Mouse (Mus musculus) heart, embryonic 10.5 days (tissue): ENCODE measurements around the gene P2rx6. TPM values are rescaled to one million over a fixed set of nuclear protein-coding genes. Genes with fewer than 3 reads are reported as not detected.

Experiments
- DNase-seq: peaks from one replicate; pipeline ENCODE4 v3.0.0-alpha.2; 2017; ENCODE audit warnings: low spot score
- H3K27ac ChIP-seq: fragments of 300-500 bp; sonication (generic); 2 replicates; pipeline ENCODE4 v1.5.1; 2016; ENCODE audit warnings: mild to moderate bottlenecking
- H3K27me3 ChIP-seq: fragments of 300-500 bp; sonication (generic); 2 replicates; pipeline ENCODE4 v1.6.1; 2016; ENCODE audit warnings: mild to moderate bottlenecking; ENCODE audit not compliant: poor library complexity, insufficient read depth, severe bottlenecking
- H3K36me3 ChIP-seq: fragments of 300-500 bp; sonication (generic); 2 replicates; pipeline ENCODE4 v1.6.1; 2016; ENCODE audit warnings: mild to moderate bottlenecking, moderate library complexity
- H3K4me1 ChIP-seq: fragments of 300-500 bp; sonication (generic); 2 replicates; pipeline ENCODE4 v1.6.1; 2016; ENCODE audit warnings: mild to moderate bottlenecking
- H3K4me3 ChIP-seq: fragments of 300-500 bp; sonication (generic); 2 replicates; pipeline ENCODE4 v1.5.1; 2016; ENCODE audit warnings: mild to moderate bottlenecking, moderate library complexity
- H3K9me3 ChIP-seq: fragments of 300-500 bp; sonication (generic); 2 replicates; pipeline ENCODE4 v1.6.1; 2016; ENCODE audit warnings: mild to moderate bottlenecking, moderate library complexity
- WGBS: fragments of 180-500 bp; shearing (Covaris S2); methylation state at CpG from one replicate; pipeline ENCODE4 v1.1.7; 2016; 5-methylcytosine and 5-hydroxymethylcytosine counted together
- polyA plus RNA-seq: library from polyadenylated mRNA; unstranded; fragments of >200 nt; fragmentation: Nextera tagmentation; extraction: Ambion mirVana; gene quantifications from 2 replicates; pipeline ENCODE4 v1.2.1, GENCODE M21; 2016

Gene P2rx6
- 0.39 and 0.73 TPM in 2 replicates for polyA plus RNA-seq

DNA sequence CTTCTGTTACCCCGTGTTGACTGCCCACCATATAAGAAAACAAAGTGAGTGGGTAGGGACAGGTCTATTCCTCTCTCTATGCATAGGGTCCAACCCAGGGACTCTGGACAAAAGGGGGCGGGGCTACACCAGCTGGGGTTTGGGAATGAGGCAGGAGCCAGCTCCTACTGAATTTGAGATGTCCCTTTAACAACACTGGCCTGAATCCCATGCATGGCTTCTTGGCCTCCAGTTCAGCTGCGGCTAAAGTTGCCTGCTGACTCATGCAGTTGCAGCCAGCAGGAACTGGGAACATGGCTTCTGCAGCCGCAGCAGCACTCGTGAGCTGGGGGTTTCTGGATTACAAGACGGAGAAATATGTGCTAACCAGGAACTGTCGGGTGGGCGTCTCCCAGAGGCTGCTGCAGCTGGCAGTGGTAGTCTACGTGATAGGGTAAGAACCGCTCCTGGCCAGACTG is at the start of gene P2rx6:
Gene P2rx6, plus strand, starts transcription at position 135 of the 458 bp plus-strand sequence.
- Histone ChIP-seq H3K27ac (peak within 1 kb of the TSS; percentile 79), H3K4me3 (peak within 1 kb of the TSS; percentile 57), H3K9me3 (no peaks in the 10 kb centered on the region), H3K27me3 (peaks cover 23% of the 10 kb centered on the region; the same call in 1 of the 2 replicates), H3K4me1 (peaks cover 46% of the 10 kb centered on the region), H3K36me3 (no peaks in the 10 kb centered on the region)
- WGBS: 2% methylated on average over 10 of the region's 10 CpGs
- DNase-seq: peak; percentile 88

DNA sequence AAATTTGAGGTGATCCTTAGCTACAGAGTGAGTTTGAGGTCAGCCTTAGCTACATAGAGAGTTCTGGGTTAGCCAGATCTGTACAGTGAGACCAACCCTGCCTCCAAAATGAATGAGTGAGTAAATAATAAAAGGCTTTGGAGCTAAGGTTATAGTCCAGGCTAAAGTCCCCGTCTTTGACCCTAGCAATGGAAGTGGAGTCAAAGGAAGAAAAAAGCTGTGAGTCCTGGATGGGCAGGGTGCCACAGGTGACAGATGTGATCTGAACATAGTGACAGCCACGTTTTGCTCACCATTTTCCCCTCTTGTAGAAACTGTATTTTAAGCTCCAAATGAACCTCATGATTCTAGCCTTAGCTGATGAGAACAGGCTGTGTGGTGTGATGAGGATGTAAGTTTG is 42.8 kb upstream of the P2rx6 start:
- Histone ChIP-seq H3K9me3 (no peaks in the 10 kb centered on the region), H3K27ac (no peak overlapping the region), H3K4me3 (no peak overlapping the region), H3K36me3 (peaks cover 97% of the 10 kb centered on the region), H3K4me1 (no peaks in the 10 kb centered on the region), H3K27me3 (no peaks in the 10 kb centered on the region)
- no peak for DNase-seq
- 80% methylated on average over 2 of the region's 2 CpGs for WGBS

DNA sequence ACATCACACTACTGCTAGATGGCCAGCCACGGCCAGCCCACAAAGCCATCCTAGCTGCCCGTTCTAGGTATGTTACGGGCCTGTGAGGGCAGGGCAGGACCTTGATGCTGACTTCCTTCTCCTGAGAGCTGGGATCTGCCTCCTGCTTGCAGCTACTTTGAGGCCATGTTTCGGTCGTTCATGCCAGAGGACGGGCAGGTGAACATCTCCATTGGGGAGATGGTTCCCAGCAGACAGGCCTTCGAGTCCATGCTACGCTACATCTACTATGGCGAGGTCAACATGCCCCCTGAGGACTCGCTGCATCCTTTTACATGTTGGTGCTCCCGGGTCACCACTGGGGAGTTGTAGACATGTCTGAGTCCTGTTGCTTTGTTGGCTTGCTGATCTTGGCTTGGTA is 37.5 kb upstream of the P2rx6 start:
- WGBS: 91% methylated on average over 11 of the region's 11 CpGs
- H3K36me3 ChIP-seq: peaks cover 97% of the 10 kb centered on the region
- no peaks in the 10 kb centered on the region for H3K9me3 ChIP-seq
- no peak overlapping the region for H3K4me3 ChIP-seq
- no peak overlapping the region for H3K27ac ChIP-seq
- no peaks in the 10 kb centered on the region for H3K27me3 ChIP-seq
- DNase-seq: no peak
- H3K4me1 ChIP-seq: peaks cover 3% of the 10 kb centered on the region; the same call in 1 of the 2 replicates

DNA sequence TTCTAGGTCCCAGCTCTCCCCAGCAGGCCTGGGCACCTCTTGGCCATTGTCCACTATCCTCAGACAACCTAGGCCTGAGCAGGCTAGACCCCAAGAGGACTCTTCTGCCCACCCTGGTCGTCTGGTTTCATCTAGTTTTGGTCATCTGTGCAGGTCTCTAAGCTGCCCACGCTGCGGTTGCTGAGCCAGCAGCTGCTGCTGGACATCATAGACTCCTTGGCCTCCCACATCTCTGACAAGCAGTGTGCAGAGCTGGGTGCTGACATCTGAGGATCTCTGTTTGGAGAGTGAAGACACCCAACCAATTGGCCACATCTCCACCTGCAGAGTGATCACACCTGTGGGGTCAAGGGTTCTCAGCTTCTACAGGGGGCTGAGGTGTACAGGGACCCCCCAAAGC is 36.2 kb upstream of the P2rx6 start:
- Histone ChIP-seq H3K36me3 (peaks cover 83% of the 10 kb centered on the region), H3K27ac (no peak overlapping the region), H3K27me3 (no peaks in the 10 kb centered on the region), H3K9me3 (no peaks in the 10 kb centered on the region), H3K4me1 (peaks cover 13% of the 10 kb centered on the region), H3K4me3 (no peak overlapping the region)
- DNase-seq: no peak
- 88% methylated on average over 3 of the region's 3 CpGs for WGBS

DNA sequence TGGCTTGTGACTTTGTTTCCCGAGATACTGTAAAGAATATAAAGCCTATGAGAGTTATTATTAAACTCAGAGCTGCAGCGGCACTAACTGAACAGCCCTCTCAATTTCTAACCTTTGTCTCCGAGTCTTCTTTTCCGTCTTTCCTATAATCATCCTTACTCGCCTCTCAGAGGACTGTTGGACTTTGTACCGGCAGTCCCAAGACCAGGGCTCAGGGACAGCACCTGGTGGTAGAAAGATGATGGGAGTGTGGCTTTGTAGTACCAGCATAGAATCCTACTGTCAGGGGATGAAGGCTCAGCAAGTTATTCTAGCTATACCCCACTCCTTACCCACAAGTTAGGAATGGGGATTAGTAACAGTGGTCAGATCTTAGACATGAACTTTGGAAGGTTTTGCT is 35.5 kb upstream of the P2rx6 start:
- no peaks in the 10 kb centered on the region for H3K9me3 ChIP-seq
- H3K4me1 ChIP-seq: peaks cover 13% of the 10 kb centered on the region
- peaks cover 76% of the 10 kb centered on the region for H3K36me3 ChIP-seq
- 88% methylated on average over 6 of the region's 6 CpGs for WGBS
- no peak overlapping the region for H3K4me3 ChIP-seq
- H3K27ac ChIP-seq: no peak overlapping the region
- H3K27me3 ChIP-seq: no peaks in the 10 kb centered on the region
- DNase-seq: no peak

DNA sequence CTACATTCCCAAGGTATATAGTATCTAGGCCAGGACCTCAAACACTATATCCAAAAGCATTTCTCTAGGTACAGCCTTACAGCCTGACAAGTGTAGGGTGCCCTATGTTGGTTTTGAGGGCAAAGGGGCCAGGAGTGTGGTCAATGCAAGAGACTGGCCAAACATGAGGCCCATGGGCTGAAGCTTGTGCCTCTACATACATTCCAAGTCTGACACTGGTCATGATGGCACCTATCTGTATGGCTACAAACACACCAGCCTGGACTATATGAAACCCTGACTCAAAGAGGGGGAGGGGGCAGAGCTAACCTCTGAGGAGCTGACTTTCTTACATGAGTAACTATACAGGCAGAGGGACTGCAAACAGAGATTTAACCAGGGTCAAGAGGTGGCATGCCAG is 34.1 kb upstream of the P2rx6 start:
- Histone ChIP-seq H3K27me3 (no peaks in the 10 kb centered on the region), H3K4me1 (peaks cover 26% of the 10 kb centered on the region), H3K27ac (no peak overlapping the region), H3K36me3 (peaks cover 63% of the 10 kb centered on the region), H3K9me3 (no peaks in the 10 kb centered on the region), H3K4me3 (no peak overlapping the region)
- DNase-seq: no peak

DNA sequence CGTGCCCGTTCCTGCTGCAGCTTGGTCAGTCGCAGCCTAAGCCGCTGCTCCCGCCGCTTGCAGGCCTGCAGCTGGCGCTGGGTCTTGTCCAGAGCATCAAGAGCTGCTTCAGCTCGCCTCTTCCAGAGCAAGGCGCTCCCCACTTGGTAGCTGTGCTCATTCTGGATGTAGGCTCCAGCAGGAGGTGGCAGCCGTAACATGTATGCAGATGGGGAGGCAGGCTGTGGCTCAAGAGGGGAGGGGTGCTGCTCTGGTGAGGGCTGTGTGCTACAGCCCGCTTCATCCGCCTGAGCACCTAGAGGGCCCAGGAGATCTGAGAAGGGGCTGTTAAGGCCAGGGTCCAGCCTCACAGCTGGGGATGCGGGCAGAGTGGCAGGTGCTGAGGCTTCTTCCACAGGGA is 33.4 kb upstream of the P2rx6 start:
- DNase-seq: no peak
- H3K4me3 ChIP-seq: no peak overlapping the region
- no peaks in the 10 kb centered on the region for H3K27me3 ChIP-seq
- H3K4me1 ChIP-seq: peaks cover 26% of the 10 kb centered on the region
- peaks cover 56% of the 10 kb centered on the region for H3K36me3 ChIP-seq
- WGBS: 84% methylated on average over 13 of the region's 13 CpGs
- no peaks in the 10 kb centered on the region for H3K9me3 ChIP-seq
- H3K27ac ChIP-seq: no peak overlapping the region

DNA sequence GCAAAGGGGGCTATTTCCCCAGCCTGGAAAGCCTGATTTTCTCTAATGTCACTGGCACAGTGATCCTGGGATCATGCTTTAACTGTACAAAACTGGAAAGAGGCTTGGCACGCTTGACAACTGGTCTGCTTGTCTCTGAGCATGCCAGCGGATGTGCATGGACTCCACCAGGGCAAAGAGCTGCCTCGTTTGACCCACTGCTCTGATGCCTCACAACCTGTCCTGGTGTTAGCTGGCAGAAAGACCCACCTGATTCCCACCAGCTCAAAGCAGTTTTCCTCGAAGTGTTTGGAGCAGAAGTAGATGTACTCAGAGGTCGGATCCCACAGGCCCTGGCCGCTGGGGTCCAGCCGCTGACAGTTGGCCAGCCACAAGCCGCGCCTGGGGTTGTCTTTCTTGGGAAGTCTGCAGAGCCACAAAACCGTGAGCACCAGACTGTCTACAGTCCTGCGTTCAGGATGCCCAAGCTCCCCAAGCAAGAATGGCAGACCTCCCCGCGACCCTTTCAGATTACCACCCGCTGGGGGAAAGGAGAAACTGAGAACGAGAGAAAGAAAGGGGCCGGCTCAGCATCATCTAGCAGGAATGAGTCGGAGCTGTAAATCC is 31.6 kb upstream of the P2rx6 start:
- peaks cover 26% of the 10 kb centered on the region for H3K4me1 ChIP-seq
- WGBS: 17% methylated on average over 17 of the region's 17 CpGs
- peaks cover 40% of the 10 kb centered on the region for H3K36me3 ChIP-seq
- no peak for DNase-seq
- peak overlapping the region; percentile 83 for H3K4me3 ChIP-seq
- no peaks in the 10 kb centered on the region for H3K27me3 ChIP-seq
- H3K27ac ChIP-seq: peak overlapping the region; percentile 94
- no peaks in the 10 kb centered on the region for H3K9me3 ChIP-seq

- Histone ChIP-seq H3K27ac (peak within 1 kb of the TSS; percentile 94), H3K4me3 (peak within 1 kb of the TSS; percentile 83), H3K9me3 (no peaks in the 10 kb centered on the region), H3K4me1 (peaks cover 26% of the 10 kb centered on the region), H3K27me3 (no peaks in the 10 kb centered on the region), H3K36me3 (peaks cover 33% of the 10 kb centered on the region)
- under 1% methylated on average over 67 of the region's 67 CpGs for WGBS
- DNase-seq: peak; percentile 98
Observed at GRCm38 (mm10) chr16:17530640-17531288, 30.9 kb upstream of the P2rx6 start, which contains the start of gene Thap7. Gene Thap7, minus strand, starts transcription at chr16:17531136.

- Histone ChIP-seq H3K9me3 (no peaks in the 10 kb centered on the region), H3K27me3 (no peaks in the 10 kb centered on the region), H3K27ac (no peak overlapping the region), H3K4me3 (no peak overlapping the region), H3K36me3 (peaks cover 18% of the 10 kb centered on the region), H3K4me1 (peaks cover 26% of the 10 kb centered on the region)
- DNase-seq: no peak
- whole genome bisulfite sequencing: 46% methylated on average over 4 of the region's 4 CpGs
Observed at GRCm38 (mm10) chr16:17532271-17532670, 29.4 kb upstream of the P2rx6 start.

DNA sequence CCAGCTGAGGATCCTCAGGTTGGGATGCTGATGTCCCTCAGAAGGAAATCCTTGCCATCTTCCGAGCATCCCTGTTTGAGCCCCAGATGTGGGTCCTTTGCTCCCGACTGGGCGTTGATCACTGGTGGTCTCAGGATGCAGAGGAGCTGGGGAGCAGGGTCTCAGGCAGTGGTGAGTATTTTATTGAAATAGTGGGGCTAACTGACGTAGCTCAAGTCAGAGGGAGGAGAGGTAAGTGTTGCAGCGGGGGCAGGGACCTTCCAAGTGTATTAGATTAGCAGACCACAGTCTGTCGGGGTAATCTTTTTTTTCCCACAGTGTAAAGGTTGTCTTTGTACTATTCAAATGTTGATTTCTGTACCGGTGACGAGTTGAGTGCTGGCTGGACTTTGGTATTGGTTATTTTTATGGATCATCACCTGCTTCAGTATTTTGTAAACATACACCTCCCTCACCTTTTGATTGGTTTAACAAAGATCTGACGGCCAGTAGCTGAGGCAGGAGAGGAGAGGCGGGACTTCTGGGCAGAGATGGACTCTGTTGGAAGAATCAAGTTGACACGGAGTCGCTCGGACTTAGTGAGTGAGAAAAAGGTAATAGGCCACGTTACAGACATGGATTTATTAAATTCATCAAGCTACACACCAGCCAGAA is 28.9 kb upstream of the P2rx6 start:
- Histone ChIP-seq H3K4me3 (no peak overlapping the region), H3K27me3 (no peaks in the 10 kb centered on the region)
- WGBS: 62% methylated on average over 14 of the region's 14 CpGs

DNA sequence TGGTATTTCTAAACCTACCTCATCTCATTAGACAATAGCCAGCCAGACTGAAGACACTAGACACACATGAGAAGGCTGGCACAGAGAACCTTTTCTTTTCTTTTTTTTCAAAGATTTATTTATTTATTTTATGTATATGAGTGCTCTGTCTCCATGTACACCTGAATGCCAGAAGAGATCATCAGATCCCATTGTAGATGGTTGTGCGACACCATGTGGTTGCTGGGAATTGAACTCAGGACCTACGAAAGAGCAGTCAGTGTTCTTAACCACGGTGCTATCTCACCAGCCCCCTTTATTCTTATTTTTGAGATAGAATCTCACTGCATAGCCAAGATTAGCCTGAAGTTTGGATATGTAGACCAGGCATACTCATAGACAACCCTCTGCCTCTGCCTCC is 25.1 kb upstream of the P2rx6 start:
- H3K27ac ChIP-seq: no peak overlapping the region
- DNase-seq: no peak
- no peaks in the 10 kb centered on the region for H3K9me3 ChIP-seq
- H3K27me3 ChIP-seq: peaks cover 12% of the 10 kb centered on the region; the same call in 1 of the 2 replicates
- WGBS: 91% methylated on average over 3 of the region's 3 CpGs
- H3K4me1 ChIP-seq: peaks cover 9% of the 10 kb centered on the region
- no peak overlapping the region for H3K4me3 ChIP-seq
- no peaks in the 10 kb centered on the region for H3K36me3 ChIP-seq

More for the DNA sequence above, 28.9 kb upstream of the P2rx6 start:
- H3K36me3 ChIP-seq: peaks cover 13% of the 10 kb centered on the region
- peaks cover 26% of the 10 kb centered on the region for H3K4me1 ChIP-seq
- no peak overlapping the region for H3K27ac ChIP-seq
- DNase-seq: no peak
- no peaks in the 10 kb centered on the region for H3K9me3 ChIP-seq

DNA sequence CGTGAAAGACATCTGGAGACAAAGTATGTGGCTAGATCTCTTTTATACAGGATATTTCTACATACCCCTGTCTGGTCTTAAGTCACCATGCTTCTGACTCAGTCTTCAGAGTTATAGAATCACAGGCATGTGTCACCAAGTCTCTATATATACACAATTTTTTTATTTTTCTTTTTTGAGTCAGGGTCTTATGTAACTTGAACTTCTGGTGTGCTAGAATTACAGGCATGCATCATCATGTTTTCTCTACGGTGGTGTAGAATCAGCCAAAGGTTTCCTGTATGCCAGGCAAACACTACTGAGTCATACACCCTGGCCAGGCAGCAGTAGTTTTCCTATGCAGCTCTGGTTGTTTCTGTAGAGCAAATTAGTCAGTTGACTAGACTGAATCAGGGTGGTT is 19.1 kb upstream of the P2rx6 start:
- no peak for DNase-seq
- 60% methylated on average over 2 of the region's 2 CpGs for WGBS
- H3K4me1 ChIP-seq: no peaks in the 10 kb centered on the region
- H3K9me3 ChIP-seq: no peaks in the 10 kb centered on the region
- H3K27ac ChIP-seq: no peak overlapping the region
- H3K27me3 ChIP-seq: peaks cover 12% of the 10 kb centered on the region; the same call in 1 of the 2 replicates
- no peak overlapping the region for H3K4me3 ChIP-seq
- no peaks in the 10 kb centered on the region for H3K36me3 ChIP-seq
